Mouse (Mus musculus) heart, embryonic 14.5 days (tissue): ENCODE results near the gene Gpbp1. TPM values are rescaled to one million over a fixed set of nuclear protein-coding genes. Genes with fewer than 3 reads are reported as not detected.

Source experiments
- ATAC-seq: fragments of 200-750 bp; cut with Nextera tagmentation; 2 replicates; pipeline ENCODE4 v1.8.0; 2017; ENCODE audit warnings: low read depth, moderate TSS enrichment; ENCODE audit not compliant: insufficient number of reproducible peaks, insufficient read depth, low FRiP score
- H3K27ac ChIP-seq, 2 experiments: fragments of 200-500 bp in 1 of 2; fragments of 300-500 bp in 1 of 2; sonication (generic) in 1 of 2; replicated peaks in 1 of 2; 2 replicates each; pipeline ENCODE4 v1.5.1; 2012 to 2014; ENCODE audit warnings: low read depth in 2 of 2, low read length in 2 of 2, control low read depth in 1 of 2, mild to moderate bottlenecking in 1 of 2, mixed read lengths in 1 of 2; ENCODE audit not compliant: control insufficient read depth in 1 of 2, insufficient read depth in 1 of 2
- H3K27me3 ChIP-seq: fragments of 300-500 bp; sonication (generic); 2 replicates; pipeline ENCODE4 v1.6.1; 2014; ENCODE audit warnings: mild to moderate bottlenecking, low read length, control low read depth; ENCODE audit not compliant: control insufficient read depth, insufficient read depth
- H3K36me3 ChIP-seq: fragments of 300-500 bp; sonication (generic); 2 replicates; pipeline ENCODE4 v1.6.1; 2014; ENCODE audit warnings: mild to moderate bottlenecking, control low read depth, low read length, mixed read lengths; ENCODE audit not compliant: control insufficient read depth, insufficient read depth
- H3K4me1 ChIP-seq, 2 experiments: fragments of 200-500 bp in 1 of 2; fragments of 300-500 bp in 1 of 2; sonication (generic) in 1 of 2; 2 replicates each; pipeline ENCODE4 v1.6.1; 2012 to 2014; ENCODE audit warnings: low read length in 2 of 2, control low read depth in 1 of 2, mixed read lengths in 1 of 2; ENCODE audit not compliant: control insufficient read depth in 2 of 2, insufficient read depth in 2 of 2
- H3K4me2 ChIP-seq: fragments of 300-500 bp; sonication (generic); 2 replicates; pipeline ENCODE4 v1.6.1; 2014; ENCODE audit warnings: mild to moderate bottlenecking, low read length
- H3K4me3 ChIP-seq, 2 experiments: fragments of 200-500 bp in 1 of 2; fragments of 300-500 bp in 1 of 2; sonication (generic) in 1 of 2; 2 replicates each; pipeline ENCODE4 v1.5.1; 2012 to 2014; ENCODE audit warnings: low read length in 2 of 2, mild to moderate bottlenecking in 2 of 2, control low read depth in 1 of 2, low read depth in 1 of 2, moderate library complexity in 1 of 2; ENCODE audit not compliant: control insufficient read depth in 1 of 2, insufficient read depth in 1 of 2
- H3K9ac ChIP-seq: fragments of 300-500 bp; sonication (generic); 2 replicates; pipeline ENCODE4 v1.6.1; 2014; ENCODE audit warnings: mild to moderate bottlenecking, low read length
- H3K9me3 ChIP-seq: fragments of 300-500 bp; sonication (generic); 2 replicates; pipeline ENCODE4 v1.6.1; 2016; ENCODE audit warnings: low read length, control low read depth; ENCODE audit not compliant: control insufficient read depth
- WGBS: fragments of 180-500 bp; shearing (Covaris S2); extraction: QIAGEN DNeasy Blood & Tissue Kit; methylation state at CpG from one replicate; pipeline ENCODE4 v1.1.7; 2014; 5-methylcytosine and 5-hydroxymethylcytosine counted together
- polyA plus RNA-seq: library from polyadenylated mRNA; unstranded; fragments of >200 nt; fragmentation: Nextera tagmentation; extraction: Ambion mirVana; gene quantifications from 2 replicates; pipeline ENCODE4 v1.2.1, GENCODE M21; 2014

The Gpbp1 gene
- polyA plus RNA-seq, 1 experiment from 2014 or later = 59.3 TPM

DNA sequence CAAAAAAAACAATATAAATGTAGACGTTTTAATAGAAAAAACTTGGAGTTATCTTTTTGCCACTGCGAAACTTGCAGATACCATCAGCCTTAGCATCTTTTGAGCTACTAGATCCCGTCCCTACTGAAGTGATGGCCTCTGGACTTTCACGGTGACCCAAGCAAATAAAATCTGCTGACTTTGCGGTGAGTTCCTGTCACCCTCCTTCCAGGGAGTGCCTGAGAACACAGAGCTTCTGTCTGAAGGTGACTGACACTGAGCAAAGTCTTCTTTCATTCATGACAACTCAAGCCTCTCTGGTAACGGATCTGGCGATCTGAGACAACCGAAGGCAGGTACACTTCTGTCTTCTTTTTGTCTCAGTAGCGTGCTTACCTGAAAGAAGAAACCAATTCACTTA, 32.4 kb upstream of the Gpbp1 start:
- H3K4me2 ChIP-seq = no peak overlapping the region
- no peaks in the 10 kb centered on the region for H3K27me3 ChIP-seq
- no peak overlapping the region for H3K27ac ChIP-seq
- 78% methylated on average over 9 of the region's 9 CpGs for WGBS
- peaks cover 0 to 3% of the 10 kb centered on the region in 2 experiments; a peak in 1 of 4 replicates for H3K4me1 ChIP-seq
- no peak overlapping the region for H3K9ac ChIP-seq
- H3K9me3 ChIP-seq = no peaks in the 10 kb centered on the region
- H3K4me3 ChIP-seq = no peak overlapping the region
- ATAC-seq = no peak
- no peaks in the 10 kb centered on the region for H3K36me3 ChIP-seq

GRCm38 (mm10) chr13:111520456-111520855, 30.5 kb upstream of the Gpbp1 start:
- ATAC-seq = no peak
- Histone ChIP-seq H3K4me2 (no peak overlapping the region), H3K27me3 (no peaks in the 10 kb centered on the region), H3K9ac (no peak overlapping the region), H3K36me3 (no peaks in the 10 kb centered on the region), H3K4me1 (peaks cover 0 to 3% of the 10 kb centered on the region in 2 experiments; a peak in 1 of 4 replicates), H3K27ac (no peak overlapping the region), H3K9me3 (no peaks in the 10 kb centered on the region), H3K4me3 (no peak overlapping the region)
- 48% methylated on average over 4 of the region's 4 CpGs for WGBS

DNA sequence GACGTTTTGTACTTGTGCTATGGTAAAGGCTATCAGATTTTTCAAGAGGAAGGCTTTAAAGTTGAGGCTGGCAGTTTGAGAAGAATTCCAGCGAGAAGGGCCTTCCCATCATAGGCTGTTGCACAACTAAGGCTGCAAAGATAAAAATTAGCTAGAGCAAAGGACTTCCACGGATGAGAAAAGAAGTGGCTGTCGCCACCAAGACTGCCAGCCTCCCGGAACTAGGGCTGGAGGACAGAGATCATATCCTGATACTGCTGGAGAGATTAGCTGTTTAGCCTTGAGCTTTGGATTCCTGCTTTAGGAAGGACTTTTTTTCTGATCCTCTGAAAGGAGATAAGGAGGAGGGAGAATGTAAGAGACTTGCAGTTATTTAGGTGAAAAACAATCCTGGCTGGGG, 28.4 kb upstream of the Gpbp1 start:
- Histone ChIP-seq H3K9me3 (no peaks in the 10 kb centered on the region), H3K27me3 (no peaks in the 10 kb centered on the region), H3K4me3 (no peak overlapping the region), H3K4me1 (peaks cover 0 to 3% of the 10 kb centered on the region in 2 experiments; a peak in 1 of 4 replicates), H3K36me3 (no peaks in the 10 kb centered on the region), H3K27ac (no peak overlapping the region; a peak in 1 of 4 replicates), H3K9ac (no peak overlapping the region), H3K4me2 (no peak overlapping the region)
- no peak for ATAC-seq
- WGBS = 3% methylated on average over 5 of the region's 5 CpGs

DNA sequence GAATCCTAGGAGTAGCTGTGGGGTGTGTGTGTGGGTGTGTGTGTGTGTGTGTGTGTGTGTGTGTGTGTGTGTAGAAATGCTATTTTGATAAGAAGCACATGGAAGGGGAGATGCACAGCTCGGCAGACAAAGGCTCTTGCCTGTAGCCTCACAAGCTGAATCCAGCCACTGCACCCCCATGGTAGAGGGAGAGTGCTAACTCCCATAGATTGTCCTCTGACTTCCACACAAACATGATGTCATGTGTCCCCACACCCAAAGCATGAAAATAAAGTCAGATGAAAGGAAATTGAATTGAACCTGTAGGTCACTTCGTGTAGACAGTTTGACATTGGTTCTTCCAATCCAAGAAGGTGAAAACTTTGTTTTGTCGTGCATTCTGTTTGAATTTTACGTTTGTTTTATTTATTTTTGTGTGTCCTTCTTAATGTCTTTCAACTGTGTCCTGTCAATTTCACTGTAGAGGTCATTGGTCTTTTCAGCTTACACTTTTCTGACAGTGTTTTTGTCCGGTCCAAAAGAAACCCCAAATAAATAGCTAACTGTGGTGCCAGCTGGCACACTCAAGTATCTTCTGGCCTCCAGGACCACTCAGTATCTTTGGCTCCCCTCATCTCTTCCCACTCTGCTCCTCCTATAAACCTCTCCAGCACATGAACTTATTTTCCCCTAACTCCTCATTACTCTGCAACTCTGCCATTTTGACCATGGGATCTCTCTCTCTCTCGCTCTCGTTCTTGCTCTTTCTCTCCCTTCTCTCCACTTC, 26.7 kb upstream of the Gpbp1 start:
- 86% methylated on average over 7 of the region's 7 CpGs for WGBS
- no peak overlapping the region for H3K4me3 ChIP-seq
- ATAC-seq = no peak

DNA sequence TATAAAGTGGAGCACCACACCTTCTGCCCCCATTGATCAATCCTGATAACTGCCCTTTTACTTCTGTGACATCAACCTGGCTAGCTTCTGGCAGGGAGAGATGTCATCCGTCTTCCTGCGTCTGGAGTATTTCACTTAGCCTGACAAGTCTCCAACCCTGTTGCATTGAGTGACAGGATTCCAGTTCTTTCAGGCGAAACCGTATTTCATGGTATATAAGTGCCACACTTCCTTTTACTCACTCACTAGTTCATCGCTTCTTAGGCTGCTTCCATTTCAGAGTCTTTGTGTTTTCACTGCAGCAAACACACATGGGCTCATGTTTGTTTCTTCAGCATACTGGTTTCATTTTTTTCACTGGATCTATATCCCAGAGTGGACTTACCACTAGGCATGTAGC, 19.5 kb upstream of the Gpbp1 start:
- Histone ChIP-seq H3K27ac (no peak overlapping the region), H3K36me3 (no peaks in the 10 kb centered on the region), H3K9ac (no peak overlapping the region), H3K9me3 (no peaks in the 10 kb centered on the region), H3K27me3 (no peaks in the 10 kb centered on the region), H3K4me2 (peak overlapping the region; percentile 53), H3K4me3 (peak overlapping the region in 1 of 2 experiments; percentile 13; a peak in 1 of 4 replicates), H3K4me1 (peaks cover 2 to 3% of the 10 kb centered on the region in 2 experiments; a peak in 2 of 4 replicates)
- ATAC-seq = no peak
- 9% methylated on average over 5 of the region's 5 CpGs for WGBS

More for the DNA sequence above, 26.7 kb upstream of the Gpbp1 start:
- no peaks in the 10 kb centered on the region for H3K9me3 ChIP-seq
- no peaks in the 10 kb centered on the region for H3K36me3 ChIP-seq
- H3K27me3 ChIP-seq = no peaks in the 10 kb centered on the region
- H3K4me2 ChIP-seq = no peak overlapping the region
- no peak overlapping the region for H3K27ac ChIP-seq
- H3K4me1 ChIP-seq = peaks cover 0 to 3% of the 10 kb centered on the region in 2 experiments; a peak in 1 of 4 replicates
- H3K9ac ChIP-seq = no peak overlapping the region

DNA sequence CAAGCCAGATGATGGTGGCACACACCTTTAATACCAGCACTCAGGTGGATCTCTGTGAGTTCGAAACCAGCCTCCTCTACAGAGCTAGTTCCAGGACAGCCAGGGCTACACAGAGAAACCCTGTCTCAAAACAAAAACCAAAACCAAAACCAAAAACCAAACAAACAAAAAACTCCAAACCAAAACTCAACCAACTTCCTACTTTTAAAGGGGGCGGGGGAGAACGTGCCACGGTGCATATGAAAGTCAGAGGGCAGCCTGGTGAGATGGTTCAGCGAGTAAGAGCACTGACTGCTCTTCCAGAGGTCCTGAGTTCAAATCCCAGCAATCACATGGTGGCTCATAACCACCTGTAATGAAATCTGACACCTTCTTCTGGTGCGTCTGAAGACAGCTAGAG, 18.7 kb upstream of the Gpbp1 start:
- Histone ChIP-seq H3K4me3 (no peak overlapping the region), H3K9ac (no peak overlapping the region), H3K36me3 (no peaks in the 10 kb centered on the region), H3K4me2 (no peak overlapping the region), H3K27me3 (no peaks in the 10 kb centered on the region), H3K4me1 (peaks cover 2 to 3% of the 10 kb centered on the region in 2 experiments; a peak in 2 of 4 replicates), H3K9me3 (no peaks in the 10 kb centered on the region), H3K27ac (no peak overlapping the region)
- WGBS = 78% methylated on average over 6 of the region's 6 CpGs
- no peak for ATAC-seq

GRCm38 (mm10) chr13:111494330-111495029, 4.6 kb upstream of the Gpbp1 start:
- no peak overlapping the region for H3K4me2 ChIP-seq
- WGBS = 67% methylated on average over 11 of the region's 11 CpGs

More at GRCm38 (mm10) chr13:111494330-111495029, 4.6 kb upstream of the Gpbp1 start:
- no peak overlapping the region for H3K9ac ChIP-seq
- peaks cover 0 to 7% of the 10 kb centered on the region in 2 experiments; a peak in 1 of 4 replicates for H3K4me1 ChIP-seq
- ATAC-seq = no peak
- no peak overlapping the region for H3K27ac ChIP-seq
- H3K27me3 ChIP-seq = peaks cover 7% of the 10 kb centered on the region
- no peaks in the 10 kb centered on the region for H3K36me3 ChIP-seq
- no peak overlapping the region for H3K4me3 ChIP-seq
- H3K9me3 ChIP-seq = no peaks in the 10 kb centered on the region
